Mouse (Mus musculus) frontal cortex, postnatal 10 days (tissue): Measurements from ENCODE around the gene Sept1.
A peak's percentile ranks its signal among the peaks of the same experiment; 100 is the strongest.

ENCODE experiments used
- DNase-seq, 2 experiments: peaks; one replicate each; pipeline ENCODE4 v3.0.0; 2022; ENCODE audit warnings: low spot score in 2 of 2, mixed read lengths in 1 of 2

Sept1 gene

DNA sequence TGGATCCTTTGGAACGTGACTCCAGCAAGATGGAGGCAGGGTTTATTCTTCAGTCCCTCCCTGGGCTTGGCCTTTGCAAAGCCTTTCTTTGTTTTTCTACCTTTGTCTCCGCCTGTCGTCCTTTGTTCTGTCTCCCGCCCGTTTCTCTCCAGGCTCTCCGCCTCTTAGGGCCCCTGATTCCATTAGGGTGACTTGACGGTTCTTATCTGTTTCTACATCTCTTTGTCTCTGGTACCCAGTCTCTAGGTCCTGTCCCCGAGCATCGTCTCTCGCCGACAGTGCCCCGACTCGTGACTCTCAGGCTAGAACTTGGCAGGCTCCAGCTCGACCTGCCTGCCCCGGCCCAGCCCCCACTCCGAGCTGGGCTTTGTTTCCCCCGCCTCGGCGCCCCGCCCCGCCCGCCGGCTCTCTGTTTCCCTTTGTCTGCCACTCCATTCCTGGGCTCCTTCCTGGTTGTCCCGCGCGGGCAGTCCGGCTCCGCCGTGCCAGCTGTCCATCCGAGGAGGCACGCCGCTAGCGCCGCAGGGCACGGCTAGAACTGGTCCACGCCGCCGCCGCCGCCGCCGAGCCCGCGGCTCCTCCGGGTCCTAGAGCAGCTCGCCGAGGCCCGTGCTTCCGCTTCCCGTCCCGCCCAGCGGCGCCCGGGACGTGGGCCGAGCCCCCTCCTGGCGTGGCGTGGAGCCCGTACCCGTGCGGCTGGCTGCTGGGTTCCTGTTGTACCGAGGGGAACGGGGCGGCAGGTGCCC, at the start of gene Sept1, which contains the start of gene Zfp553:
Sept1 (minus strand) TSS at position 509 of the 746 bp plus-strand sequence.
Zfp553 (plus strand) TSS at position 440 of the 746 bp plus-strand sequence.
- DNase-seq = peak; percentile 71 to 82

DNA sequence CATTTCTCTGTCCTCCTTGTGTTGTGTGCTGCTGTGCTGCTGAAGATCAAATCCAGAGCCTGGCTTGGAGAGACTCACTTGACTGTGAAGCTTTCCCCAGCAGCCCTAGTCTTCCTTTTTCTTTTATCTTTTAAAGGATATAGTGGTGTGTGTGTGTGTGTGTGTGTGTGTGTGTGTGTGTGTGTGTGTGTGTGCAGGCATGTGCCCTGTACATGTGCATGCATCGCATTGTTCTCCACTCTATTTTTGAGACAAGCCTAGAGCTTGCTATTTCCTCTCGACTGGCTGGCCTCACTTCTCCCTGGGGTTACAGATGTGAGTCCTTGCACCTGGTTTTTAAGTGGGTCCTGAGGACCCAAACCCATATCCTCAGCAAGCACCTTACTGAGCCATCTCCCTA, 49.3 kb upstream of the Sept1 start:
- no peak for DNase-seq

DNA sequence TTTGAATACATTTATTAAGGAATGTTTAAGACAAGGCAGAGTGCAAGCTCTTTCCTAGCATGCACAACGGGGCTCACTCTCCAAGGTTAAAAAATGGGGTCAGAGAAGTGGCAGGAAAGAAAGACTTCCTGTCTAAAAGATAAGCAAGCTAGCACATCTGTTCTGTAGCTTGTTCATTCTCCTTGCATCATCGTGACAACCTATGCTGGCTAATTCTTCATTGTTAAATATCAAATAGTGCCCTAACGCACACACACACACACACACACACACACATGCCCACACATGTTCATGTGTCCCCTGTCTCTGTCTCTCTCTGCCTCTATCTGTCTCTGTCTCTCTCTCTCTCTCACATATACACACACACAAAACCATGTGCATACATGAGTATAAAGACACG, 48.2 kb upstream of the Sept1 start:
- no peak for DNase-seq

DNA sequence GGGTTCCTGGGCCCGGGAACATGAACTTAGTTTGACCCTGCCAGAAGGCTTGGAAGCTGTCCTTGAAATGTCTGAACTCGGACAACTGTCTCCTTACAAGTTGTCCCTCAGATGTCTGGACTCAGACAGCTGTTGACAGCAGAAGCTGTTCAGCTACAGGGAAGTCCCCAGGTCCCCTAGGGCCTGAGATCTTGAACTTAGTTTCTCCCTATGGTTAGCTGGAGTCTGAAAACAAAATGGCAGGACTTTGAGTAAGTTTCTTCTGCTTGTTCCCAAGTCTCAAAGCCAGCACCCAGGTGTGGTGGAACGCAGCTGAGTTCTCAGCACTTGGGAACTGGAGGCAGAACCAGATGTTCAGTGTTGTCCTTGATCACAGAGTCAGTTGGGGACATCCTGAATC, 47.2 kb upstream of the Sept1 start:
- DNase-seq = no peak

DNA sequence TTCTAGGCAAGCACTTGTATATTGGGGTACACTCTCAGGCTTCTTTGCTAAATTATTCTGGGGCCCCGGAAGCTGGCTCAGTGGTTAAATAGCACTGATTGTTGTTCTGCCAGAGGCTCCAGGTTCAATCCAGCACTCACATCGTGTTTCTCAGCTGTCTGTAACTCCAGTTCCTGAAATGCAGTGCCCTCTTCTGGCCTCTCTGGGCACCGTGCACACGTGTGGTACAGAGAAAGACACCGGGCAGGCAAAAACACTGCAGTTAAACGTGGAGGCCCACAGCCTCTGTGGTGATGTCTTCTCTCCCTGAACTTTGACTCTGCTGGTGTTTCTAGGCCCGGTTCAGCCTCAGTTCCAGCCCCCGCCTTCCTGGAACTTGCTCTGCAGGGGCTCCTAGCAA, 45.4 kb upstream of the Sept1 start:
- no peak for DNase-seq

DNA sequence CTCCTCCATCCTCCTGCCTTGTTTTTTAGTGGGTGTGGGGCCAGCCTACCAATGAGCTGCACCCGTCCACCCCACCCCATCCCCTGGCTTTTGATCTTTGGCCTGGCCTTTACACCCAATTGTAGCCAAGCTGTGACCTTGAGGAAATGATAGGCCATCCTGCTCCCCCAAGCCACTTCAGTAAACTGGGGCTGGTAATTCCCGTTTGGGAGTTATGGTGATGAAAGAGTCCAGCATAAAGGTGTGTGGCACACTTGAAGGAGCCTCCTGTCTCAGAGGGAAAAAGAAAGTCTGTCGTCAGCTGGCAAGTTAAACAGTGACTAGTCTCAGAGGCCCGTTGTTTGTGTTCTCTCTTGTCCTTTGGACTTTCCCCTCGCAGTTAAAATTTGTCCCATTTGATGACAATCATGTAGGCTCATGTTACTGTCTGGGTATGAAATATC, 43.6 kb upstream of the Sept1 start:
- DNase-seq = no peak

DNA sequence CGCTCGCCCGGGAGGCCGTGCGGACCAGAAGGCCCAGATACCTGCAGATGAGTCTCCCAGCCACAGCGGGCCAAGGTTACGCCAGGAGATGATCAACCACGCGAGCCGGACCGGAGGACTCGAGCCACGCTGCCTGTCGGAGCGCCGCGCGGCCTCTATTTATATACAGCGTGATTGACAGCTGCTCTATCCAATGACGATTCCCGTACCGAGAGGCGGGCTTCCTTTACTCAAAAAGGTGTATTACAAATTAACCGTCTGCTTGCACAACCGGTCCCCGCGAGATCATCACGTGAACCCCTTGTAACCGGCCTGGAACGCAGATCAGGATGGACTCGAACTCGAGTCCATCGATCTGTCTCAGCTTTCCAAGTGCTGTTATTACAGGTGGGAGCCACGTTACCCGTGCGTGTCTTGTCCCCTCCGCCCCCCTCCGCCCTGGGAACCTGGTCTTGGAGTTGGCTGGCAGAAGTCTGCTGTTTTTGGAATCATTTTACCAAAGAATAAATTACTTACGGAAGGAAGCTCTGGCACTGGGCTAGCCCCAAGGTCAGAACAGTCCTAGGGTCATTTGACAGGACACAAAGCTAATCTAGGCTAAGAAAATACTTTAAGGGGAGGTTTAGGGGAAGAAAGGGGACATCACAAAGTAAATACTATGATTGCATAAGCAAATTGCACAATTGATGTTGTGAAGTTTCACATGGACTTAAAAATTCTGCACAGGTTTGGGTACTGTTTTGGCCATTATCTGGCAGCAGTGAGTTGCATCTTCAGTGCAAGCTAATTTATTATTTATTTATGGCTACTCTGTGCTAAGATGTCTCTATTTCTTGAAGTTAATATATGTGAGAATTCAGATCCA, 41.2 kb upstream of the Sept1 start, which contains the start of gene Sephs2:
Sephs2 (minus strand) TSS at position 131 of the 865 bp plus-strand sequence.
- DNase-seq = peak; percentile 84 to 89

DNA sequence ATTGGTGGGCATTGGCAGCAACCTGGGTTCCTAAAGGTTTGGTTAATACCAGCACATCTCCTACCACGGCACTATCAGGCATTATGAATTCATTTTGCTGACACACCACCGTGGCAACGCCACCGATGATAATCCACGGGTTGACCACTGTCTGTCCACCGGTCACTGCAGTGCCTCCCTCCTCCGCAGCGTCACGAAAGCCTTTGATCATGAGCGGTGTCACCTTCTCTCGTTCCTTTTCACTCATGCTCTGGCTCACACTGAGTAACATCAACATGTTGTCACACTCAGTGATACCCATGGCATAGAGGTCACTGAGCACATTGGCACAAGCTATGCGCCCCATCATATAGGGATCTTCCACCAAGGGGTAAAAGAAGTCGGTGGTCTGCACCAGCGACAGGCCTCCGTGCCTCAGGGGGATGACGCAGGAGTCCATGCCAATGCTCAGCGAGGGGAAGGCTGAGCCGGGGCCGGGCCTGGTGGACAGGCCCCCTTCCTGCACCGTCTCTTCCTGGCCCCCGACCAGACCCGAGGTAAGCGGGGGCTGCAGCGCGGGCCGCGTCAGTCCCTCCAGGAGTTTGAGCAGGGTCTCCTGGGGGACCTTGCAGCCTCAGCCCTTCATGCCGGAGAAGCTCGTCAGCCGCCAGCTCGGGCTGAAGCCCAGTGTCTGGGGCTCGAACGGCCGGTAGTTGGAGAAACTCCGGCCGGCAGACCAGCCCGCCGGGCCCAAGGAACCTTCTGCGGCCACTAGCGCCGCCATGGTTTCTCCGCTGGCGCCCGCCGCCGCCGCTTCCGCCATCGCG, 40.4 kb upstream of the Sept1 start:
- DNase-seq = no peak

DNA sequence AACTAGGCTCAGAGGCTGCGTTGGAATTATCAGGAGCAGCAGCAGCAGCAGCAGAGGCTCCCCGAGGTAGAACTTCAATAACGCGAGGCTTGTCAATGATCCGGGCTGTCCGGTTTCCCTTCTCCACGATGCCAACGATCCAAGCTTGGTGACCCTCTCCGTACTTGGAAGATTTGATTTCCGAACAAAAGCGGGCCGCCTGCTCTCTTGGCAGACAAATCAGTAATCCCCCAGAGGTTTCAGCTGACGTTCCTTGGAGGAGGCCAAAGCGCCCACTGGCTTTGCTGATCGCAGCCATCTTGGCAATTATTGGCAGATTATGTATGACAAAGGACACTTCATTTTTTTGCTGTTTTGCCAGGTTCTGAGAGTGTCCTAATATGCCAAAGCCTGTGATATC, 39.6 kb upstream of the Sept1 start:
- no peak for DNase-seq

DNA sequence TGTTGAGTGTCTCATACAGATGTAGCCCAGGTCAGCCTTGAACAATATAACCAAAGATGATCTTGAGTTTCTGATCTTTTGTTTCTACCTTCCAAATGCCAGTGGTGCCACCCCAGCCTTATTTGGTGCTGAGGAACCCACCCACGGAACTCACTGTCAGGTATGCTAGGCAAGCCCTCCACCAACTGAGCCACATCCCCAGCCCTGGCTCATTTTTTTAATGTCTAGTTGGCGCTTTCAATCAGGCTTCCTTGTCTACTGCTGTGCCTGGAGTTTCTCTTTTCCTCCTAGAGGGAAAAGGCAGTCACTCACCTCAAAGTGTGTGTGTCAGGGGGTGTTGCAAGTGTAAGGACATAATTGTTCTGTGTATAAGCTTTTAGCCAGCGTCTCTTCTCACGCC, 38.2 kb upstream of the Sept1 start:
- DNase-seq = no peak

DNA sequence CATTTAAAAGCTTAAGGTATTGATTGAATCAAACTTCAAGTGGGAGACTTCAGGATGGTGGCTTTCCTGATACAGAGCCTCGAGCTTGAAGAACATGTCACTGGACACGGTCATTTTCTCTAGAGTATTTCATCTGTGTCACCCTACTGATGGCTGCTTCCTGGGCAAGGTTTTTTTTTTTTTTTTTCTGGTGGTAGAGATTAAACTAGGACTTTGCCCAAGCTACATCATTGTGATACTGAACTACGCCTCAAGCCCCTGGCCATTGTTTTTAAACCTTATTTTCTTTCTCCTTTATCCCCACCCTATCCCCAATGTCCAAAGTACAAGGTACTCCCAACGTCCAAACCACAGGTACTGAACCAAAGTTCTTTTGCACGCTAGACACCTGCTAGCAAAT, 37.7 kb upstream of the Sept1 start:
- DNase-seq = no peak

DNA sequence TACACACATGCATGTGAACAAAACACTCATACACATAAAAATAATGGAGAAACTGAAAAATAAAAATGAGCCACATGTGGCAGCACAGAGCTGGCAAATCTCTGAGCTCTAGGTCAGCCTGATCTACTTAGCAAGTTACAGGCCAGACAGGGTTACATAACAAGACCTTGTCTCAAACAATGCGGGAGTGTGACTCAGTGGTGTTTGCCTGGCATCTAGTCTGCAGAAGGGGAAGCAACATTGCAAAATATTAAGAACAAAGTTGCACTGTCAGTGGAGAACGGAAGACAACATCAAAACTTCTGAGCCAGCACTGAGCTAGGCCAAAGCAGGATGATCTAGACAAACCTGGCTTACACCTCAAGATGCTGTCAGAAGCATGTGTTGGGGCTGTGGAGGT, 37.3 kb upstream of the Sept1 start:
- no peak for DNase-seq

DNA sequence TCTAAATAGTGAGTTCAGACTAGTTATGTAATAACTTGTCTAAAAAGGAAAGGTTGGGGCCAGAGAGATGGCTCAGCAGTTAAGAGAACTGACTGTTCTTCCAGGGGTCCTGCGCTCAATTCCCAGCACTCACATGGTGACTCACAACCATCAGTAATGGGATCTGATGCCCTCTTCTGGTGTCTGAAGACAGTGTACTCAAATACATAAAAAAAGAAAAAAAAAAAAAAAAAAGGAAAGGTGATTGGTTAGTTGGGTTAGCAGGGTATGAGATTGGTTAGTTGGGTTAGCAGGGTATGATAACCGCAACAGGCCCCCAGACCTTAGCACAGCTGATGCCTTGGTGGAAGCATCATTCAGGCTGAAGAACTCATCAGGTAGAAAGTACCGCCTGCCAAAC, 30.6 kb upstream of the Sept1 start:
- DNase-seq = no peak

DNA sequence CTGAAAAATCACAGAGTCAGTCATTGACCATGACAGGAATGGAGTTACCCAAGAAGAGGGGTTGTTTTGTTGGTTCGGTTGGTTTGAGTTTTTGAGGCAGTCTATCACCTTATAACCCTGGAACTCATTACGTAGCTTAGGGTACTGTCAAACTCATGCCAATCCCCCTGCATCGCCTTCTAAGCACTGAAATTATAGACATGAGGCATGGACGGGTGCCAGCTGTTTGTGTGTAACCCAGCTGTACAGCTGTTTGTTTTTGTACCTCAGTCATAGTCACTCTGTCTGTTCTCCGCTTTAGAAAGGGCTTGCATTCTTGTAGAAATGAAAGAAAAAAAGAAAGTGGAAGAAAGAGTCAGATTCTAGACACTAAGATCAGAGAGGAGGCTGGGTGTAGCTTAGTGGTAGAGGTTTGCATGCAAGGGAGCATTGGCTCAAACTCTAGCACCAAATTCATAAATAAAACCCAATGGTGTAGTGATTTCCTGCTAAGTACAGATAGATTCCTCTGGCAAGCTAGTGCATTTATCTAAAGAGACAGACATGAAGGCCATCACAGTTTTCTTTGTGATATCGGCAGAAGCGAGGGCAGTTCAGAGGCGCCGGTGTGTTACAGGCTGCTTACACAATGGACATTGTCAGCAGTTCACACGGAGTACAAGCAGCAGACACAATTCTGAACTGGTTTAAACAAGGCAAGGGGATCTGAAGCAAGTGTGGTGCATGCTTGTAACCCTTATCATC, 29.5 kb upstream of the Sept1 start:
- no peak for DNase-seq

DNA sequence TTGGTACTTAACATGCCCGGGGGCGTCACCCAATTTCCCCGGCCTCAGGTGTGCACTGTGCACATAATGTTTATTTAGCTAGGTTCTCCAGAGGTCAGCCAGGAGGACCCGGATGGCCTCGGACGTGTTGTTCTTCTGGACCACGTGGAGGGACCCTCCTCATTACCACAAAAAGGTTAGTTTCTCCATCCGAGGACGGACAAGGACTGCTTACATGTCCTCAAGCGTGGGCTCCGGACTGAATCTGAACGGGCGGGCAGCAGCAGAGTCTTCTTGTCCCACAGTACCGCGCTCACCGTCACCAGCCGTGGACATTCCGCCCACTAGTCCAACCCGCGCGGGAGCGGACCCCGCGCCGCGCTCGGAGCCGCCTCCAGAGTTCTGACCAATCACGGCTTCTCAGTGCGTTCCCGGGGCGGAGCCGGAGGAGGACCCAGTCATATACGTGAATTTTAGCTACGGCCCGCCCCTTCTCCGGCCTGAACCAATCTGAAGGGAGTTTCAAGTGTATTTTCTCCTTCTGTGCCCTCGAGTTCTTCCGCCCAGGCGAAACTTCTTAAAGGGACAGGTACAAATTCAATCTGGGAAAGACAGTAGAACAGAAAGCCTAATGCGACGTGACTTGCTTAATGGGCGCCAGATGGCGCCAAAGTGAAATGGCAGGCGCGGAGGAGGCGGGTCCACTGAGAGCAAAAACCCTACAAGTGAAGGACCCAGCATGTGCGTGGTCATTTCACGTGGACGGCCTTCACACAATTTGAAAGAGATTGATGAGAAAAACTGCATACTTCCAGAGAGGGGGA, 27.6 kb upstream of the Sept1 start, which contains the start of gene Dctpp1:
Dctpp1 (minus strand) TSS at position 401 of the 803 bp plus-strand sequence.
- DNase-seq = peak; percentile 97 to 98

DNA sequence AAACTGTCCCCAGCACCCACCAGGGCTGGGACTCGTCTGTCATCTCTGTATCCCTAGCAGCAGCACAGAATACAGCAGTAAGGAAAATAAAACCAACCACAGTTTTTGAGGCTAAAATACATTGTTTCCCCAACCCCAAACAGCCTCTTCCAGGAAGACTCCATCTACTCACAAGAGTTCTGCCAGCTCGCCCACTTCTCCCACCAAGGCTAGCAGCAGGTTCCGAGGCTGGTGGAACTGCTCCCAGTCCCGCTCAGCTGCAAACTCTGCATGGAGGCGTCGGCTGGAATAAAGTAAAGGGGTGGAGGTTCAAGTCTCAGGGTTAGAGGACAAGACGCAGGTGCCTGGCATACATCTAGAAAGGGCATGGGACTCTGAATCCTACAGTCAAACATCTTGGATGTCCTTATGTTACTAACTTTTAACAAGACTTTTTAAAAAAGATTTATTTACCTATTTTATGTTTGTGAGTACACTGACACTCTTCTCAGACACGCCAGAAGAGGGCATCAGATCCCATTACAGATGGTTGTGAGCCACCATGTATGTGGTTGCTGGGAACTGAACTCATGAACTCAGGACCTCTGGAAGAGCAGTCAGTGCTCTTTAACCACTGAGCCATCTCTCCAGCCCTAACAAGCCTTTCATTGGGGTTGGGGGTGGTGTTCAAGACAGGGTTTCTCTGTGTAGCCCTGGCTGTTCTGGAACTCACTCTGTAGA, 26.4 kb upstream of the Sept1 start:
- no peak for DNase-seq

DNA sequence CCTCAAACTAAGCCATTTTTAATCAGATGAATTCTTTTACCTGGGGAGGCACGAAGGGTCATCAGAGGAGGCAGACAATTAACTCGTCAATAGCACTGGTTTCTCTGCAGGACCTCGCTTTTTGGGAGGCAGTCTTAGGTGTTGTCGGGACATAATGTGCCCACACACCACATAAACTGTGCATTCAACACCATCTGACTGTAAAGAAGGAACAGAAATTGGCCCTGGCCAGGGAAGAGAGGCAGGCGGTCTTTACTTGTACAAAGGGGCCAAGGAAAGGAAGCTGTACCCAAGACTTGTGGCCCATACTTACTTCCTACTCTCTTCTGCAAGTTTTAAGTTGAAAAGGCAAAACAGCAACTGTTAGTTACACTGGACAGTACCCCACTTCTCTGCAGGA, 23.6 kb upstream of the Sept1 start:
- no peak for DNase-seq

DNA sequence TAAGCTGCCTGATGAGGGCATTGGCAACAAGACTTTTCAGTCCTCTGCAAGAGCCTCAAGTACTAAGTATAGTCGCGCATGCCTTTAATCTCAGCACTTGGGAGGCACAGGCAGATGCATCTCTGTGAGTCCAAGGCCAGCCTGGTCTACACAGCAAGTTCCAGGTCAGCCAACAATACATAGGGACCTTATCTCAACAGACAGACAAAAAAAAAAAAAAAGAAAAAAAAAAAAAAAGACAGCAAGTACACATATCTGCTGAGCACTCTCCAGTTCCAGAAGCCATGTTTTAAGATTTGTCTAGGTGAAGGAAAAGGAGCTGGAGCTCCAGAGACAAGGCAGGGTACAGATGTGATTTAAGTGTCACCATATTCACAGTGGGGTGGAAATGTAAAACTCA, 23.0 kb upstream of the Sept1 start:
- no peak for DNase-seq

DNA sequence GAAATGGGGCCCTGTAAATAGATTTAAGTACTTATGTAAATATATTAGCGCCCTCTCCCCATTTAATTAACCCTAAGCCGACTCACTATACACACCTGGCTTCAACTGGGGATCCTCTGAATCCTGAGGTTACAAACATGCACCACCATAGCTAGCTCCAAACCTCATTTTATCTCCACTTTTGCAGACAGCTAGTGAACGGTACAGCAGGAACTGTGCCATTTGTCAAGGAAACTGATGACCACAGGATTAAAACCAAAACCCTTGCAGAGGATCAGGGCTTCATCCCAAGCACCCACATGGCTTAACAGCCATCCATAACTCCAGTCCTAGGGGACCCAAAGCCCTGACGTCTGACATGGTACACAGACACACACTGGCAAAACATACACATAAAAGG, 22.1 kb upstream of the Sept1 start:
- DNase-seq = no peak
